Mouse (Mus musculus): ENCODE measurements at regions not wholly inside any gene's neighbourhood (a gene's known extent, or its start where the extent isn't known, plus 50 kb on each side); places are given as distances from the start of the nearest gene placed in this dataset.

DNA sequence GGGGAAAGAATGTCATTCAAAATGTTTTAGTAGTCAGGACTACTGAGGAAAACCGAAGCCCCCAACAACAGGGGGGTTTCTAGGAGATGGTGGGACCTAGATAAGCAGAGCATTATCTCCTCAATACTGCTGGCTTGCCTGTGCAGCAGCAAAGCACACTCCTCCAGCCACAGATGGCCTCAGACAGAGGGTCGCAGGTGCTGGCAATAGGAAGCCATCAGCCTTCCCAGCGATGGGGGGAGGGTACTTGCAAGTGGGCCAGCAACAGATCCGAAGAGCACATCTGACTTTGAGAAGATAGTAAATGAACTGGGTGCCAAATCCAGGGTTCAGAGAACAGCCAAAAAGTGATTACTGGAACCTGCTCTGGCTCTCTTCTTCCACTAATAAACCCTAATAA is 156.0 kb upstream of the Onecut1 start:
- H3K4me3 ChIP-seq (ENCODE audit: insufficient read depth, low read depth, low read length) = no peak overlapping the region
- DNase-seq (ENCODE audit: extremely low read depth, low read depth, low spot score) = peak; percentile 62
- no peak overlapping the region for H3K27ac ChIP-seq (replicated peaks; ENCODE audit: insufficient read depth, low read depth, low read length)
- H3K79me2 ChIP-seq (ENCODE audit: control insufficient read depth, insufficient read depth, low read length) = no peaks in the 10 kb centered on the region
- peaks cover 19% of the 10 kb centered on the region for H3K4me1 ChIP-seq (ENCODE audit: control insufficient read depth, insufficient read depth, low read length)
- 19% methylated on average over 4 of the region's 4 CpGs for WGBS
- H3K9ac ChIP-seq (ENCODE audit: low read depth, low read length) = 0 out of 2 replicates have a peak overlapping the region, but pooled peaks have one; percentile 14
- TF ChIP-seq POLR2A (IDR thresholded peaks at IDR 0.05; ENCODE audit: extremely low read depth, insufficient read depth, low read length) (no peak), CTCF (IDR thresholded peaks at IDR 0.05; ENCODE audit: low read depth, low read length) (no peak)
- H3K27me3 ChIP-seq (ENCODE audit: control insufficient read depth, insufficient read depth, low read length) = no peaks in the 10 kb centered on the region
- no peaks in the 10 kb centered on the region for H3K36me3 ChIP-seq (ENCODE audit: control insufficient read depth, insufficient read depth, low read length)

GRCm38 (mm10) chr9:74707608-74708007 is 154.1 kb upstream of the Onecut1 start:
- Histone ChIP-seq H3K27me3 (ENCODE audit: control insufficient read depth, insufficient read depth, low read length) (no peaks in the 10 kb centered on the region), H3K9ac (ENCODE audit: low read depth, low read length) (no peak overlapping the region), H3K79me2 (ENCODE audit: control insufficient read depth, insufficient read depth, low read length) (no peaks in the 10 kb centered on the region), H3K4me1 (ENCODE audit: control insufficient read depth, insufficient read depth, low read length) (peaks cover 19% of the 10 kb centered on the region), H3K27ac (replicated peaks; ENCODE audit: insufficient read depth, low read depth, low read length) (no peak overlapping the region), H3K4me3 (ENCODE audit: insufficient read depth, low read depth, low read length) (no peak overlapping the region), H3K36me3 (ENCODE audit: control insufficient read depth, insufficient read depth, low read length) (no peaks in the 10 kb centered on the region)
- TF ChIP-seq CTCF (IDR thresholded peaks at IDR 0.05; ENCODE audit: low read depth, low read length) (no peak), POLR2A (IDR thresholded peaks at IDR 0.05; ENCODE audit: extremely low read depth, insufficient read depth, low read length) (no peak)
- WGBS = 53% methylated on average over 1 of the region's 1 CpGs
- no peak for DNase-seq (ENCODE audit: extremely low read depth, low read depth, low spot score)

GRCm38 (mm10) chr9:74711698-74712097 is 150.0 kb upstream of the Onecut1 start:
- H3K36me3 ChIP-seq (ENCODE audit: control insufficient read depth, insufficient read depth, low read length) = no peaks in the 10 kb centered on the region
- peaks cover 5% of the 10 kb centered on the region; the same call in 1 of the 2 replicates for H3K4me1 ChIP-seq (ENCODE audit: control insufficient read depth, insufficient read depth, low read length)
- H3K27ac ChIP-seq (replicated peaks; ENCODE audit: insufficient read depth, low read depth, low read length) = peak overlapping the region; percentile 33
- no peaks in the 10 kb centered on the region for H3K27me3 ChIP-seq (ENCODE audit: control insufficient read depth, insufficient read depth, low read length)
- DNase-seq (ENCODE audit: extremely low read depth, low read depth, low spot score) = peak; percentile 92
- TF ChIP-seq CTCF (IDR thresholded peaks at IDR 0.05; ENCODE audit: low read depth, low read length) (no peak), POLR2A (IDR thresholded peaks at IDR 0.05; ENCODE audit: extremely low read depth, insufficient read depth, low read length) (no peak)
- 18% methylated on average over 10 of the region's 10 CpGs for WGBS
- 0 out of 2 replicates have a peak overlapping the region, but pooled peaks have one; percentile 4 for H3K9ac ChIP-seq (ENCODE audit: low read depth, low read length)
- H3K79me2 ChIP-seq (ENCODE audit: control insufficient read depth, insufficient read depth, low read length) = no peaks in the 10 kb centered on the region
- H3K4me3 ChIP-seq (ENCODE audit: insufficient read depth, low read depth, low read length) = no peak overlapping the region

- H3K79me2 ChIP-seq (ENCODE audit: control insufficient read depth, insufficient read depth, low read length) = no peaks in the 10 kb centered on the region
- no peak overlapping the region for H3K9ac ChIP-seq (ENCODE audit: low read depth, low read length)
- no peaks in the 10 kb centered on the region for H3K4me1 ChIP-seq (ENCODE audit: control insufficient read depth, insufficient read depth, low read length)
- no peak for TF ChIP-seq POLR2A (IDR thresholded peaks at IDR 0.05; ENCODE audit: extremely low read depth, insufficient read depth, low read length)
- TF ChIP-seq CTCF (IDR thresholded peaks at IDR 0.05; ENCODE audit: low read depth, low read length) = no peak
- no peak for DNase-seq (ENCODE audit: extremely low read depth, low read depth, low spot score)
- H3K36me3 ChIP-seq (ENCODE audit: control insufficient read depth, insufficient read depth, low read length) = no peaks in the 10 kb centered on the region
- no peak overlapping the region for H3K27ac ChIP-seq (replicated peaks; ENCODE audit: insufficient read depth, low read depth, low read length)
- H3K27me3 ChIP-seq (ENCODE audit: control insufficient read depth, insufficient read depth, low read length) = no peaks in the 10 kb centered on the region
- no peak overlapping the region for H3K4me3 ChIP-seq (ENCODE audit: insufficient read depth, low read depth, low read length)
- 95% methylated on average over 5 of the region's 5 CpGs for WGBS
Measured at GRCm38 (mm10) chr9:74732451-74732850, 129.3 kb upstream of the Onecut1 start.

DNA sequence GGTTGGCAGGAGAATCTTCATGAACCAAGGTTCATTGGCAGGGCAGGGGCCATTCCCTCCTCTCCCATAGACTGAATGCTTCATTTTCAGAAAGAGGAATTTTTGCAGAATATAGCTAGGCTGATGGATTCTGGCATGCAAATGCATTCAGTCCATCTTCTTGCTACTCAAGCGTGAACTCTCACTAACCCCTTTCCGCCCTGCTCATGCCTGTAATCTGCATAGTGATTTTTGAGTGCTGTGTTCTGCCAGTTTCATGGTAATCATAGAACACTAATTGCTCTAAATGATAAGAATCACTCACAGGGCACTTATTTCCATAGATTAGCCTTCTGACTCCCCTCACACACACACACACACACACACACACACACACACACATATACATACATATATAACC is 119.8 kb upstream of the Onecut1 start:
- no peaks in the 10 kb centered on the region for H3K4me1 ChIP-seq (ENCODE audit: control insufficient read depth, insufficient read depth, low read length)
- no peak for DNase-seq (ENCODE audit: extremely low read depth, low read depth, low spot score)
- no peaks in the 10 kb centered on the region for H3K79me2 ChIP-seq (ENCODE audit: control insufficient read depth, insufficient read depth, low read length)
- H3K9ac ChIP-seq (ENCODE audit: low read depth, low read length) = no peak overlapping the region
- H3K27ac ChIP-seq (replicated peaks; ENCODE audit: insufficient read depth, low read depth, low read length) = no peak overlapping the region
- no peak overlapping the region for H3K4me3 ChIP-seq (ENCODE audit: insufficient read depth, low read depth, low read length)
- H3K36me3 ChIP-seq (ENCODE audit: control insufficient read depth, insufficient read depth, low read length) = no peaks in the 10 kb centered on the region
- no peaks in the 10 kb centered on the region for H3K27me3 ChIP-seq (ENCODE audit: control insufficient read depth, insufficient read depth, low read length)
- no peak for TF ChIP-seq POLR2A (IDR thresholded peaks at IDR 0.05; ENCODE audit: extremely low read depth, insufficient read depth, low read length)
- no peak for TF ChIP-seq CTCF (IDR thresholded peaks at IDR 0.05; ENCODE audit: low read depth, low read length)
- WGBS = 98% methylated on average over 2 of the region's 2 CpGs

DNA sequence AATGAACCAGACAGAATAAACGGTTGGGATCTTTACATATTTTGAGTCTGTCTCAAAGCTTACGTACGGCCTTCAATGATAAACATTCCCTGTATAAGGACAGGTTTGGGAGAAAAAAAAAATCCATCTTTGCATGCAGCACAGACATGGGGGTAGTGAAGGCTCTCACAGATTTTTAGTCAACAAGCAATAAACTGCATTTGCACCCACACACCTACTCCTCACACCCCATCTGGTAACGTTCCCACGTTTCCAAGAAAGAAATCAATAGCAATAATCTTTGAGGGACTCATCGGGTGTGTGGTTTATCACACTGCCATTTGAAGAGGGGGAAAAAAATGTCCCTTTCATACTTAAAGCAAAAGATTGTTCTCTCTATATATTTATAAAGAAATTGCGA is 113.8 kb upstream of the Onecut1 start:
- Histone ChIP-seq H3K4me3 (ENCODE audit: insufficient read depth, low read depth, low read length) (no peak overlapping the region), H3K36me3 (ENCODE audit: control insufficient read depth, insufficient read depth, low read length) (no peaks in the 10 kb centered on the region), H3K27me3 (ENCODE audit: control insufficient read depth, insufficient read depth, low read length) (no peaks in the 10 kb centered on the region), H3K4me1 (ENCODE audit: control insufficient read depth, insufficient read depth, low read length) (no peaks in the 10 kb centered on the region; the same call in 1 of the 2 replicates), H3K79me2 (ENCODE audit: control insufficient read depth, insufficient read depth, low read length) (no peaks in the 10 kb centered on the region), H3K27ac (replicated peaks; ENCODE audit: insufficient read depth, low read depth, low read length) (no peak overlapping the region), H3K9ac (ENCODE audit: low read depth, low read length) (no peak overlapping the region)
- 65% methylated on average over 7 of the region's 7 CpGs for WGBS
- no peak for DNase-seq (ENCODE audit: extremely low read depth, low read depth, low spot score)
- TF ChIP-seq CTCF (IDR thresholded peaks at IDR 0.05; ENCODE audit: low read depth, low read length) (no peak), POLR2A (IDR thresholded peaks at IDR 0.05; ENCODE audit: extremely low read depth, insufficient read depth, low read length) (no peak)
